Mouse (Mus musculus) kidney, embryonic 14.5 days (tissue): ENCODE measurements around the gene Tmem132b. TPM values are rescaled to one million over a fixed set of nuclear protein-coding genes. Genes with fewer than 3 reads are reported as not detected.

Experiments
- ATAC-seq: fragments of 200-750 bp; cut with Nextera tagmentation; 2 replicates; pipeline ENCODE4 v1.8.0; 2017; ENCODE audit warnings: moderate number of reproducible peaks, mild to moderate bottlenecking, moderate TSS enrichment, moderate library complexity; ENCODE audit not compliant: low FRiP score, low TSS enrichment
- H3K27ac ChIP-seq: fragments of 300-500 bp; sonication (generic); 2 replicates; pipeline ENCODE4 v1.5.1; 2014; ENCODE audit warnings: low read depth, mild to moderate bottlenecking, low read length, moderate library complexity, mixed read lengths
- H3K27me3 ChIP-seq: fragments of 300-500 bp; sonication (generic); 2 replicates; pipeline ENCODE4 v1.6.1; 2014; ENCODE audit warnings: mild to moderate bottlenecking, low read length; ENCODE audit not compliant: control insufficient read depth, insufficient read depth
- H3K36me3 ChIP-seq: fragments of 300-500 bp; sonication (generic); 2 replicates; pipeline ENCODE4 v1.6.1; 2014; ENCODE audit warnings: low read length, mixed read lengths; ENCODE audit not compliant: control insufficient read depth, insufficient read depth
- H3K4me1 ChIP-seq: fragments of 300-500 bp; sonication (generic); 2 replicates; pipeline ENCODE4 v1.6.1; 2014; ENCODE audit warnings: low read length, mixed read lengths; ENCODE audit not compliant: control insufficient read depth, insufficient read depth
- H3K4me2 ChIP-seq: fragments of 300-500 bp; sonication (generic); replicated peaks from 2 replicates; pipeline ENCODE4 v1.6.1; 2014; ENCODE audit warnings: low read depth, mild to moderate bottlenecking, low read length
- H3K4me3 ChIP-seq: fragments of 300-500 bp; sonication (generic); 2 replicates; pipeline ENCODE4 v1.5.1; 2014; ENCODE audit warnings: mild to moderate bottlenecking, low read length
- H3K9ac ChIP-seq: fragments of 300-500 bp; sonication (generic); 2 replicates; pipeline ENCODE4 v1.6.1; 2014; ENCODE audit warnings: low read depth, mild to moderate bottlenecking, low read length, moderate library complexity
- H3K9me3 ChIP-seq: fragments of 300-500 bp; sonication (generic); 2 replicates; pipeline ENCODE4 v1.6.1; 2016; ENCODE audit warnings: low read length; ENCODE audit not compliant: control insufficient read depth
- WGBS: fragments of 180-500 bp; shearing (Covaris S2); extraction: QIAGEN DNeasy Blood & Tissue Kit; methylation state at CpG from one replicate; pipeline ENCODE4 v1.1.7; 2014; 5-methylcytosine and 5-hydroxymethylcytosine counted together
- polyA plus RNA-seq: library from polyadenylated mRNA; unstranded; fragments of >200 nt; fragmentation: Nextera tagmentation; extraction: Ambion mirVana; gene quantifications from 2 replicates; pipeline ENCODE4 v1.2.1, GENCODE M21; 2014

Gene Tmem132b
- polyA plus RNA-seq, 1 experiment from 2014 or later, result 0.46 TPM

- 73% methylated on average over 15 of the region's 15 CpGs for WGBS
- Histone ChIP-seq H3K4me2 (no peak overlapping the region), H3K36me3 (peaks cover 23% of the 10 kb centered on the region; the same call in 1 of the 2 replicates), H3K27ac (no peak overlapping the region), H3K9ac (no peak overlapping the region), H3K4me1 (no peaks in the 10 kb centered on the region), H3K9me3 (no peaks in the 10 kb centered on the region), H3K4me3 (no peak overlapping the region), H3K27me3 (no peaks in the 10 kb centered on the region)
- no peak for ATAC-seq
Measured at GRCm38 (mm10) chr5:125505968-125506367, 25.6 kb upstream of the Tmem132b start.

GRCm38 (mm10) chr5:125507582-125507981, 24.0 kb upstream of the Tmem132b start:
- H3K27me3 ChIP-seq, result no peaks in the 10 kb centered on the region
- no peak overlapping the region for H3K27ac ChIP-seq
- no peaks in the 10 kb centered on the region for H3K9me3 ChIP-seq
- H3K4me2 ChIP-seq, result no peak overlapping the region
- no peaks in the 10 kb centered on the region for H3K4me1 ChIP-seq
- H3K9ac ChIP-seq, result no peak overlapping the region
- peaks cover 38% of the 10 kb centered on the region for H3K36me3 ChIP-seq
- no peak overlapping the region for H3K4me3 ChIP-seq
- ATAC-seq, result no peak
- WGBS, result 90% methylated on average over 9 of the region's 9 CpGs

GRCm38 (mm10) chr5:125508006-125508405, 23.6 kb upstream of the Tmem132b start:
- H3K27me3 ChIP-seq, result no peaks in the 10 kb centered on the region
- H3K4me3 ChIP-seq, result no peak overlapping the region
- peaks cover 42% of the 10 kb centered on the region for H3K36me3 ChIP-seq
- no peak for ATAC-seq
- no peak overlapping the region for H3K4me2 ChIP-seq
- no peaks in the 10 kb centered on the region for H3K4me1 ChIP-seq
- H3K9me3 ChIP-seq, result no peaks in the 10 kb centered on the region
- no peak overlapping the region for H3K9ac ChIP-seq
- H3K27ac ChIP-seq, result no peak overlapping the region
- 94% methylated on average over 10 of the region's 10 CpGs for WGBS

GRCm38 (mm10) chr5:125509541-125509940, 22.0 kb upstream of the Tmem132b start:
- H3K9me3 ChIP-seq, result no peaks in the 10 kb centered on the region
- no peaks in the 10 kb centered on the region for H3K4me1 ChIP-seq
- peaks cover 50% of the 10 kb centered on the region for H3K36me3 ChIP-seq
- H3K4me3 ChIP-seq, result no peak overlapping the region
- H3K4me2 ChIP-seq, result no peak overlapping the region
- no peak overlapping the region for H3K9ac ChIP-seq
- WGBS, result 56% methylated on average over 5 of the region's 5 CpGs
- no peaks in the 10 kb centered on the region for H3K27me3 ChIP-seq
- ATAC-seq, result no peak
- no peak overlapping the region for H3K27ac ChIP-seq

GRCm38 (mm10) chr5:125515006-125515405, 16.6 kb upstream of the Tmem132b start:
- Histone ChIP-seq H3K4me3 (no peak overlapping the region), H3K27me3 (no peaks in the 10 kb centered on the region), H3K36me3 (peaks cover 62% of the 10 kb centered on the region), H3K9me3 (no peaks in the 10 kb centered on the region), H3K27ac (no peak overlapping the region), H3K4me1 (no peaks in the 10 kb centered on the region), H3K9ac (no peak overlapping the region), H3K4me2 (no peak overlapping the region)
- WGBS, result 93% methylated on average over 12 of the region's 12 CpGs
- no peak for ATAC-seq

GRCm38 (mm10) chr5:125518640-125519039, 12.9 kb upstream of the Tmem132b start:
- H3K27me3 ChIP-seq, result no peaks in the 10 kb centered on the region
- 67% methylated on average over 5 of the region's 5 CpGs for WGBS
- H3K27ac ChIP-seq, result no peak overlapping the region
- no peak overlapping the region for H3K4me3 ChIP-seq
- no peak for ATAC-seq
- no peaks in the 10 kb centered on the region for H3K4me1 ChIP-seq
- no peak overlapping the region for H3K9ac ChIP-seq
- peaks cover 31% of the 10 kb centered on the region for H3K36me3 ChIP-seq
- no peak overlapping the region for H3K4me2 ChIP-seq
- H3K9me3 ChIP-seq, result no peaks in the 10 kb centered on the region

GRCm38 (mm10) chr5:125520930-125521590, 10.5 kb upstream of the Tmem132b start:
- 16% methylated on average over 15 of the region's 15 CpGs for whole genome bisulfite sequencing
- Histone ChIP-seq H3K27me3 (no peaks in the 10 kb centered on the region), H3K27ac (no peak overlapping the region), H3K4me3 (no peak overlapping the region), H3K4me2 (no peak overlapping the region), H3K9ac (no peak overlapping the region), H3K4me1 (no peaks in the 10 kb centered on the region), H3K36me3 (peaks cover 10% of the 10 kb centered on the region; the same call in 1 of the 2 replicates), H3K9me3 (no peaks in the 10 kb centered on the region)
- no peak for ATAC-seq

GRCm38 (mm10) chr5:125523361-125523760, 8.2 kb upstream of the Tmem132b start:
- no peak overlapping the region for H3K4me3 ChIP-seq
- no peak overlapping the region for H3K27ac ChIP-seq
- no peaks in the 10 kb centered on the region for H3K4me1 ChIP-seq
- no peak overlapping the region for H3K9ac ChIP-seq
- no peak for ATAC-seq
- no peaks in the 10 kb centered on the region; the same call in 1 of the 2 replicates for H3K27me3 ChIP-seq
- 88% methylated on average over 2 of the region's 2 CpGs for WGBS
- no peaks in the 10 kb centered on the region for H3K9me3 ChIP-seq
- H3K36me3 ChIP-seq, result no peaks in the 10 kb centered on the region
- no peak overlapping the region for H3K4me2 ChIP-seq

GRCm38 (mm10) chr5:125525516-125525915, 6.1 kb upstream of the Tmem132b start:
- Histone ChIP-seq H3K9me3 (no peaks in the 10 kb centered on the region), H3K4me1 (no peaks in the 10 kb centered on the region), H3K36me3 (no peaks in the 10 kb centered on the region), H3K27ac (no peak overlapping the region), H3K4me2 (no peak overlapping the region), H3K9ac (no peak overlapping the region), H3K27me3 (peaks cover 9% of the 10 kb centered on the region), H3K4me3 (no peak overlapping the region)
- ATAC-seq, result no peak
- WGBS, result 55% methylated on average over 5 of the region's 5 CpGs
